Mouse (Mus musculus): ENCODE data around the gene Gm3278. TPM values are rescaled to one million over a fixed set of nuclear protein-coding genes. Genes with fewer than 3 reads are reported as not detected.

The Gm3278 gene
- not detected for polyA plus RNA-seq (2017; shearing (Covaris generic))

GRCm38 (mm10) chr14:4892116-4892515 lies at the start of gene Gm3278:
Gene Gm3278, plus strand, starts transcription at chr14:4892416.

GRCm38 (mm10) chr14:4855299-4855980 lies 36.8 kb upstream of the Gm3278 start, which contains the start of gene Gm3264:
Gene Gm3264, plus strand, starts transcription at chr14:4855576.

Other genes starting within 250 kb of the Gm3278 start
- not detected for gene Gm3239, start 228.2 kb upstream of the Gm3278 start, polyA plus RNA-seq (2017; shearing (Covaris generic))
- not detected for gene Gm7876, start 183.2 kb upstream of the Gm3278 start, polyA plus RNA-seq (2017; shearing (Covaris generic))
- 1 to 10 TPM in 1 of 2 experiments, under 1 TPM in 1; 0.58 to 2.4 TPM for gene Gm3252, start 165.6 kb upstream of the Gm3278 start, polyA plus RNA-seq (2017; shearing (Covaris generic))
- gene Gm9602, start 116.1 kb upstream of the Gm3278 start, polyA plus RNA-seq (2017; shearing (Covaris generic)) = not detected
- not detected for gene Gm3269, start 54.3 kb upstream of the Gm3278 start, polyA plus RNA-seq (2017; shearing (Covaris generic))
- gene Gm3264, start 36.8 kb upstream of the Gm3278 start, polyA plus RNA-seq (2017; shearing (Covaris generic)) = under 1 TPM in 1 of 2 experiments, not detected in 1; 0.24 TPM
- under 1 TPM in 1 of 2 experiments, not detected in 1; 0.44 TPM for gene Gm8297, start 91.5 kb downstream of the Gm3278 start, polyA plus RNA-seq (2017; shearing (Covaris generic))
- not detected for gene Gm3298, start 123.5 kb downstream of the Gm3278 start, polyA plus RNA-seq (2017; shearing (Covaris generic))
- gene 4930555G01Rik, start 158.2 kb downstream of the Gm3278 start, polyA plus RNA-seq (2017; shearing (Covaris generic)) = under 1 TPM in 1 of 2 experiments, not detected in 1; 0.28 TPM
- 1 to 10 TPM; 1.2 to 3.8 TPM for gene Gm8281, start 178.6 kb downstream of the Gm3278 start, polyA plus RNA-seq (2017; shearing (Covaris generic))
- gene Gm8279, start 239.1 kb downstream of the Gm3278 start, polyA plus RNA-seq (2017; shearing (Covaris generic)) = under 1 TPM in 1 of 2 experiments, not detected in 1; 0.18 TPM